Mouse (Mus musculus) heart, embryonic 11.5 days (tissue): Measurements from ENCODE around the gene Lingo3. TPM values are rescaled to one million over a fixed set of nuclear protein-coding genes. Genes with fewer than 3 reads are reported as not detected.

Experiments
- ATAC-seq: fragments of 200-750 bp; cut with Nextera tagmentation; replicated peaks from 2 replicates; pipeline ENCODE4 v1.8.0; 2017; ENCODE audit warnings: moderate library complexity; ENCODE audit not compliant: insufficient number of reproducible peaks, low FRiP score, low TSS enrichment
- H3K27ac ChIP-seq: fragments of 300-500 bp; sonication (generic); 2 replicates; pipeline ENCODE4 v1.5.1; 2014; ENCODE audit warnings: mild to moderate bottlenecking, low read depth, low read length
- H3K27me3 ChIP-seq: fragments of 300-500 bp; sonication (generic); 2 replicates; pipeline ENCODE4 v1.6.1; 2014; ENCODE audit warnings: mild to moderate bottlenecking, low read length, mixed read lengths; ENCODE audit not compliant: control insufficient read depth, insufficient read depth
- H3K36me3 ChIP-seq: fragments of 300-500 bp; sonication (generic); 2 replicates; pipeline ENCODE4 v1.6.1; 2014; ENCODE audit warnings: mild to moderate bottlenecking, low read length, moderate library complexity, mixed read lengths; ENCODE audit not compliant: control insufficient read depth, insufficient read depth
- H3K4me1 ChIP-seq: fragments of 300-500 bp; sonication (generic); 2 replicates; pipeline ENCODE4 v1.6.1; 2014; ENCODE audit warnings: low read length; ENCODE audit not compliant: control insufficient read depth, insufficient read depth
- H3K4me2 ChIP-seq: fragments of 300-500 bp; sonication (generic); 2 replicates; pipeline ENCODE4 v1.6.1; 2014; ENCODE audit warnings: mild to moderate bottlenecking, moderate library complexity
- H3K4me3 ChIP-seq: fragments of 300-500 bp; sonication (generic); 2 replicates; pipeline ENCODE4 v1.5.1; 2014; ENCODE audit warnings: low read depth, low read length
- H3K9ac ChIP-seq: fragments of 300-500 bp; sonication (generic); 2 replicates; pipeline ENCODE4 v1.6.1; 2014; ENCODE audit warnings: mild to moderate bottlenecking, low read depth, low read length, moderate library complexity
- H3K9me3 ChIP-seq: fragments of 300-500 bp; sonication (generic); replicated peaks from 2 replicates; pipeline ENCODE4 v1.6.1; 2016; ENCODE audit warnings: low read length; ENCODE audit not compliant: control insufficient read depth
- WGBS: fragments of 180-500 bp; shearing (Covaris S2); extraction: QIAGEN DNeasy Blood & Tissue Kit; methylation state at CpG from one replicate; pipeline ENCODE4 v1.1.7; 2014; ENCODE audit not compliant: insufficient replicate concordance; 5-methylcytosine and 5-hydroxymethylcytosine counted together
- polyA plus RNA-seq: library from polyadenylated mRNA; unstranded; fragments of >200 nt; fragmentation: Nextera tagmentation; extraction: Ambion mirVana; gene quantifications from 2 replicates; pipeline ENCODE4 v1.2.1, GENCODE M21; 2014

Lingo3 gene
- polyA plus RNA-seq, result 0.14 TPM in 1 of 2 replicates, not detected in the other

GRCm38 (mm10) chr10:80843931-80844547, at the start of gene Lingo3:
Lingo3 (minus strand) TSS chr10:80844039.
- no peak for ATAC-seq

GRCm38 (mm10) chr10:80887181-80887580, 43.3 kb upstream of the Lingo3 start:
- H3K9me3 ChIP-seq, result no peaks in the 10 kb centered on the region
- no peak overlapping the region for H3K27ac ChIP-seq
- WGBS, result 58% methylated on average over 11 of the region's 11 CpGs
- H3K9ac ChIP-seq, result no peak overlapping the region
- ATAC-seq, result no peak
- no peaks in the 10 kb centered on the region for H3K4me1 ChIP-seq
- no peak overlapping the region for H3K4me3 ChIP-seq
- no peak overlapping the region for H3K4me2 ChIP-seq
- peaks cover 33% of the 10 kb centered on the region for H3K27me3 ChIP-seq
- H3K36me3 ChIP-seq, result no peaks in the 10 kb centered on the region

More at GRCm38 (mm10) chr10:80843931-80844547, at the start of gene Lingo3:
- no peaks in the 10 kb centered on the region for H3K36me3 ChIP-seq
- H3K4me2 ChIP-seq, result peak within 1 kb of the TSS; percentile 79
- H3K27me3 ChIP-seq, result peaks cover 55% of the 10 kb centered on the region
- no peak within 1 kb of the TSS for H3K27ac ChIP-seq
- H3K9me3 ChIP-seq, result no peaks in the 10 kb centered on the region
- WGBS, result 6% methylated on average over 40 of the region's 51 CpGs
- peak within 1 kb of the TSS; percentile 64 for H3K9ac ChIP-seq
- H3K4me1 ChIP-seq, result peaks cover 10% of the 10 kb centered on the region
- H3K4me3 ChIP-seq, result peak within 1 kb of the TSS; percentile 47

GRCm38 (mm10) chr10:80881301-80881700, 37.5 kb upstream of the Lingo3 start:
- no peaks in the 10 kb centered on the region for H3K36me3 ChIP-seq
- H3K27me3 ChIP-seq, result peaks cover 3% of the 10 kb centered on the region; the same call in 1 of the 2 replicates
- H3K9ac ChIP-seq, result no peak overlapping the region
- H3K4me1 ChIP-seq, result peaks cover 5% of the 10 kb centered on the region
- WGBS, result 23% methylated on average over 10 of the region's 10 CpGs
- no peak for ATAC-seq
- no peak overlapping the region for H3K4me3 ChIP-seq
- no peak overlapping the region for H3K27ac ChIP-seq
- H3K9me3 ChIP-seq, result no peaks in the 10 kb centered on the region
- no peak overlapping the region for H3K4me2 ChIP-seq

- Histone ChIP-seq H3K4me1 (peaks cover 5% of the 10 kb centered on the region), H3K4me3 (no peak overlapping the region), H3K4me2 (no peak overlapping the region), H3K27me3 (peaks cover 3% of the 10 kb centered on the region; the same call in 1 of the 2 replicates), H3K9ac (no peak overlapping the region), H3K9me3 (no peaks in the 10 kb centered on the region), H3K36me3 (no peaks in the 10 kb centered on the region), H3K27ac (no peak overlapping the region)
- WGBS, result 67% methylated on average over 2 of the region's 2 CpGs
- ATAC-seq, result no peak
These were observed 37.1 kb upstream of the Lingo3 start for GRCm38 (mm10) chr10:80880901-80881300.

GRCm38 (mm10) chr10:80880131-80880641, 36.3 kb upstream of the Lingo3 start:
- H3K9ac ChIP-seq, result no peak overlapping the region
- WGBS, result 10% methylated on average over 5 of the region's 5 CpGs

GRCm38 (mm10) chr10:80876594-80876993, 32.8 kb upstream of the Lingo3 start:
- no peak overlapping the region for H3K27ac ChIP-seq
- no peak overlapping the region for H3K4me3 ChIP-seq
- no peaks in the 10 kb centered on the region for H3K36me3 ChIP-seq
- no peak for ATAC-seq
- no peak overlapping the region for H3K4me2 ChIP-seq
- H3K9me3 ChIP-seq, result no peaks in the 10 kb centered on the region
- H3K4me1 ChIP-seq, result peaks cover 5% of the 10 kb centered on the region
- no peak overlapping the region for H3K9ac ChIP-seq
- H3K27me3 ChIP-seq, result peaks cover 9% of the 10 kb centered on the region
- WGBS, result 31% methylated on average over 3 of the region's 3 CpGs

More at GRCm38 (mm10) chr10:80880131-80880641, 36.3 kb upstream of the Lingo3 start:
- Histone ChIP-seq H3K27me3 (peaks cover 2% of the 10 kb centered on the region; the same call in 1 of the 2 replicates), H3K4me2 (no peak overlapping the region), H3K4me3 (no peak overlapping the region), H3K4me1 (peaks cover 5% of the 10 kb centered on the region), H3K36me3 (no peaks in the 10 kb centered on the region), H3K27ac (no peak overlapping the region), H3K9me3 (no peaks in the 10 kb centered on the region)
- no peak for ATAC-seq

GRCm38 (mm10) chr10:80876028-80876427, 32.2 kb upstream of the Lingo3 start:
- no peaks in the 10 kb centered on the region for H3K36me3 ChIP-seq
- 0 out of 2 replicates have a peak overlapping the region, but pooled peaks have one; percentile 43 for H3K9ac ChIP-seq
- WGBS, result 27% methylated on average over 5 of the region's 5 CpGs

GRCm38 (mm10) chr10:80874035-80874434, 30.2 kb upstream of the Lingo3 start:
- no peak overlapping the region for H3K9ac ChIP-seq

More at GRCm38 (mm10) chr10:80876028-80876427, 32.2 kb upstream of the Lingo3 start:
- peaks cover 5% of the 10 kb centered on the region for H3K4me1 ChIP-seq
- no peaks in the 10 kb centered on the region for H3K9me3 ChIP-seq
- no peak for ATAC-seq
- H3K27ac ChIP-seq, result no peak overlapping the region
- H3K4me3 ChIP-seq, result no peak overlapping the region
- no peak overlapping the region for H3K4me2 ChIP-seq
- H3K27me3 ChIP-seq, result peaks cover 10% of the 10 kb centered on the region

More at GRCm38 (mm10) chr10:80874035-80874434, 30.2 kb upstream of the Lingo3 start:
- Histone ChIP-seq H3K27me3 (peaks cover 10% of the 10 kb centered on the region), H3K4me1 (peaks cover 5% of the 10 kb centered on the region), H3K4me3 (no peak overlapping the region), H3K4me2 (no peak overlapping the region), H3K36me3 (no peaks in the 10 kb centered on the region), H3K27ac (no peak overlapping the region), H3K9me3 (no peaks in the 10 kb centered on the region)
- 71% methylated on average over 9 of the region's 9 CpGs for WGBS
- ATAC-seq, result no peak
